Mouse (Mus musculus): ENCODE measurements around the gene Pdzd4. TPM values are rescaled to one million over a fixed set of nuclear protein-coding genes. Genes with fewer than 3 reads are reported as not detected.
A peak's percentile ranks its signal among the peaks of the same experiment; 100 is the strongest.

Gene Pdzd4
- polyA plus RNA-seq, 1 experiment from 2014 or later = 0.10 TPM

GRCm38 (mm10) chrX:73805814-73806213 is 19.0 kb downstream of the Pdzd4 start:
- no peak overlapping the region for H3K27ac ChIP-seq
- no peaks in the 10 kb centered on the region for H3K79me2 ChIP-seq (ENCODE audit: inconsistent target)
- WGBS (ENCODE audit: missing documents) = 92% methylated on average over 1 of the region's 1 CpGs
- no peaks in the 10 kb centered on the region for H3K36me3 ChIP-seq (ENCODE audit: inconsistent target)
- H3K4me3 ChIP-seq (ENCODE audit: inconsistent target) = no peak overlapping the region

DNA sequence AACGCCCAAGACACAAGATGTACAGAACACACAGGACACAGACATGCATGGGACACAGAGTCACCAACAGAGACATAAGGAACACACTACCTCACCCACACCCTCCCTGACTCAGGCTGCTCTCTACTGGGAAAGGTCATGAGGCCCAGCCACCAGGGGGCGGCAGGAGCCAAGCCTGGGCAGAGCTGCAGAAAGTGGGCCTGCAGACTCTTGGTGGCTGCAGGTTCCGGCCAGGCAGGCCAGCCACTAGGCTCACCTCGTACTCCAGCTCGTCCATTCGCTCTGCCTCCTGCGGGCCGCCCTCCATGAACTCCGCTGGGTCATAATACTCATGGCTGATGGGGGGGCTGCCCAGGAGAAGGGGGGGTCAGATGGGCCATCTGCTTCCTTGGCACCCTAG is 26.3 kb downstream of the Pdzd4 start:
- H3K36me3 ChIP-seq (ENCODE audit: inconsistent target) = no peaks in the 10 kb centered on the region

DNA sequence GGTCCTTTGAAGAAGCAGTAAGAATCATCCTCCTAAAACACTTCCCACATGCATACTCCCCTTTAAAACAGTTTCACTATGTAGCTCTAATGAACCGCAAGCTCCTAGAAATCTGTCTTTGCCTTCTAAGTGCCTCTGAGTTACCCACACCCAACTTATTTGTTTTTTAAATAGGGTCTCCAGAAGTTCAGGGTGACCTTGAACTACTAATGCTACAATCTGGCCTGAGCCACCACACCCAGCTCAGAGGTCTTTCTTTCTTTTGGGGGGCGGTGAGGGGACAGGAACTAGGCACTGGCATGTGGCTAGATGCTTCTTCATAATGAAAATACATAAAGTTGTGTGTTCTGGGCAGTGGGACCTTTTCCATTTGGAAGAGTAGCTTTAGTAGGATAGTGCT is 27.3 kb downstream of the Pdzd4 start:
- Histone ChIP-seq H3K36me3 (ENCODE audit: inconsistent target) (no peaks in the 10 kb centered on the region), H3K4me3 (ENCODE audit: inconsistent target) (no peak overlapping the region), H3K79me2 (ENCODE audit: inconsistent target) (no peaks in the 10 kb centered on the region), H3K27ac (no peak overlapping the region)
- WGBS (ENCODE audit: missing documents) = 89% methylated on average over 2 of the region's 2 CpGs

More for the DNA sequence above, 26.3 kb downstream of the Pdzd4 start:
- Histone ChIP-seq H3K79me2 (ENCODE audit: inconsistent target) (no peaks in the 10 kb centered on the region), H3K4me3 (ENCODE audit: inconsistent target) (no peak overlapping the region), H3K27ac (no peak overlapping the region)
- 38% methylated on average over 8 of the region's 9 CpGs for WGBS (ENCODE audit: missing documents)

- Histone ChIP-seq H3K36me3 (ENCODE audit: inconsistent target) (no peaks in the 10 kb centered on the region), H3K4me3 (ENCODE audit: inconsistent target) (no peak overlapping the region), H3K27ac (no peak overlapping the region), H3K79me2 (ENCODE audit: inconsistent target) (peaks cover 3% of the 10 kb centered on the region; the same call in 1 of the 2 replicates)
- WGBS (ENCODE audit: missing documents) = no CpG with 5 or more reads among the region's 1 CpGs
Measured at GRCm38 (mm10) chrX:73793505-73793904, 31.3 kb downstream of the Pdzd4 start.

GRCm38 (mm10) chrX:73793039-73793438 is 31.7 kb downstream of the Pdzd4 start:
- Histone ChIP-seq H3K27ac (no peak overlapping the region), H3K36me3 (ENCODE audit: inconsistent target) (no peaks in the 10 kb centered on the region), H3K4me3 (ENCODE audit: inconsistent target) (no peak overlapping the region), H3K79me2 (ENCODE audit: inconsistent target) (peaks cover 8% of the 10 kb centered on the region)

DNA sequence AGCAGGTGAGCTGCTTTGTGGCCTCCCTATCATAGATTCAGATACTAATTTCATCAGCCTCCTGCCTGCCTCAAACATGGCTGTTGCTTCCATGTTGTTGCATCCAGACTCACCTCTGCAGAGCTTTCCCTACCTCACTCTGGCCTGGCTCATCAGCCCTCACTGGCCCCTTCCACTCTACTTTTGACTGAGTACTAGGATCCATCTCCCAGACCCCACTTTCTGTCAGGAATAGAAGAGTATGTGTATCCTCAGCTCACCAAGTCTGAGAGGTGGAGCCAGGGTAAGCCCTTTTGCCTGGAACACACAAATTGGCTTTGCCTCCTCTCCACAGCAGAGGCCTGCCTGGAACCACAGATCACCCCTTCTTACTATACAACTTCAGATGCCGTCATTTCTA is 36.3 kb downstream of the Pdzd4 start:
- WGBS (ENCODE audit: missing documents) = 100% methylated on average over 1 of the region's 1 CpGs
- no peak overlapping the region for H3K27ac ChIP-seq
- peaks cover 46% of the 10 kb centered on the region for H3K79me2 ChIP-seq (ENCODE audit: inconsistent target)
- no peaks in the 10 kb centered on the region for H3K36me3 ChIP-seq (ENCODE audit: inconsistent target)
- no peak overlapping the region for H3K4me3 ChIP-seq (ENCODE audit: inconsistent target)

GRCm38 (mm10) chrX:73787225-73787558 is 37.6 kb downstream of the Pdzd4 start:
- peaks cover 53% of the 10 kb centered on the region for H3K79me2 ChIP-seq (ENCODE audit: inconsistent target)
- H3K36me3 ChIP-seq (ENCODE audit: inconsistent target) = no peaks in the 10 kb centered on the region
- H3K4me3 ChIP-seq (ENCODE audit: inconsistent target) = peak overlapping the region; percentile 52
- WGBS (ENCODE audit: missing documents) = 40% methylated on average over 12 of the region's 22 CpGs
- peak overlapping the region; percentile 38 for H3K27ac ChIP-seq

DNA sequence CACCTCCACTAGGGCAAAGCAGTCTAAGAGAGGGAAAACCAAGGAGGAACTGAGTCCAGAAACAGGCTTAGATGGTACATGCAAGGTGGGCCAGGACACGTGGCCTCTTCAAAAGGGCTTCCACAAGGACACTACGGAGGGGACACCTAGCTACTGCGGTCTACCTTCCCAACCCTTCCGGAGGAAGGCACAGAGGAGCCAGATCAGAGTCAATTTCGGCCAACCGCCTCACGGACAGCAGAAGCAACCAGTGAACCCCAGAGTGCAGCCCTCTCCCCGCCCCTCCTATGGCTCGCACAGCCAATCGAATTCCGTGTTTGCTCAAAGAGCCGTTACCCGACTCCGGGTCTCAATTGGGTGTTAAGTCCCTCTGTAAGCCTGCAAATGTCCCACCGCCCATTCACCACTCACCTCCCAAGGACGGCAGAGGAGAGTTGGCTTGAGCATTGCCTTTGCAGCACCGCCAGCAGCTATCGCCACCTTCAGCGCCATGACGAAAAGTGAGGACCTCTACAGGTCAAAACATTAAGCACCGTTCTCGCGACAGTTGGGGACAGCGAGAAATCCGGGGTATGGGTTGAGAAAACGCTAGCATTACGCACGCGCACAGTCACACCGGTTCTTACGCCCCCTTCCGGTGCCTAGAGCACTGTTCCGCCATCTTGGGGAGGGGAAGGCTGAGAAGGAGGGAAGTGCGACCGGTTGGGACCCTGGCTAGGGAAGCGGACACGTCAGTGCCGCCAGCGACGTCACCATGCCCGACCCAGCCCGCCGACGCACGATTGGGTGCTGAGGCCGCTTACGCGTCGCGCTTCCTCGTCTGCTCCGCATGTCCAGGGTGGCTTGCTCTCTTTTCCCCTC is 38.2 kb downstream of the Pdzd4 start, which contains the start of the genes Idh3g and Ssr4:
Gene Idh3g, minus strand, starts transcription at position 534 of the 861 bp plus-strand sequence.
Gene Ssr4, plus strand, starts transcription at position 665 of the 861 bp plus-strand sequence.
- H3K4me3 ChIP-seq (ENCODE audit: inconsistent target) = peak within 1 kb of the TSS; percentile 65
- peak within 1 kb of the TSS; percentile 80 for H3K27ac ChIP-seq
- H3K36me3 ChIP-seq (ENCODE audit: inconsistent target) = no peaks in the 10 kb centered on the region
- 28% methylated on average over 28 of the region's 52 CpGs for WGBS (ENCODE audit: missing documents)
- H3K79me2 ChIP-seq (ENCODE audit: inconsistent target) = peaks cover 53% of the 10 kb centered on the region

DNA sequence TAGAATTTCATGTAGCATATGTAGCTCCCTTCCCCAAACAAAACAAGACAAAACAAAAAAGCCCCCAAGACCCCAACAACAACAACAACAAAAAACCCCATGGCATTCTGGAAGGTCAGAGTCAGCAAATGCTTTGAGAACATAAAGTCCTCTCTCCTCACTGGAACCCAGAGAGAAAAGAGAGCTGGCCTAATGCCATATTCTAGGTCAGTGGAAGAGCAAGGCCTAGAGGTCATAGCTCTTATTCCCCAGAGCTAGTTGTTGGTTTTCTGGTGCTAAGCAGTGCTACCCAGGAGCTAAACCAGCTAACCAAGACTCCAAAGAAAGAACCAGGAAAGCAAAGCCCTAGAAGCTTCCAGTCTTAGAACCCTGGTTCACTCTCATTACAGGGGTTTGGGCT is 39.1 kb downstream of the Pdzd4 start:
- no peaks in the 10 kb centered on the region for H3K36me3 ChIP-seq (ENCODE audit: inconsistent target)
- H3K27ac ChIP-seq = peak overlapping the region; percentile 80
- H3K79me2 ChIP-seq (ENCODE audit: inconsistent target) = peaks cover 53% of the 10 kb centered on the region
- peak overlapping the region; percentile 65 for H3K4me3 ChIP-seq (ENCODE audit: inconsistent target)

- Histone ChIP-seq H3K4me3 (ENCODE audit: inconsistent target) (no peak overlapping the region), H3K79me2 (ENCODE audit: inconsistent target) (peaks cover 36% of the 10 kb centered on the region), H3K27ac (peak overlapping the region; percentile 15; the same call in 1 of the 2 replicates), H3K36me3 (ENCODE audit: inconsistent target) (peaks cover 17% of the 10 kb centered on the region; the same call in 1 of the 2 replicates)
- 69% methylated on average over 3 of the region's 3 CpGs for WGBS (ENCODE audit: missing documents)
Measured at GRCm38 (mm10) chrX:73782227-73782626, 42.5 kb downstream of the Pdzd4 start.

- Histone ChIP-seq H3K36me3 (ENCODE audit: inconsistent target) (peaks cover 12% of the 10 kb centered on the region; the same call in 1 of the 2 replicates), H3K27ac (no peak overlapping the region), H3K79me2 (ENCODE audit: inconsistent target) (no peaks in the 10 kb centered on the region), H3K4me3 (ENCODE audit: inconsistent target) (no peak overlapping the region)
- WGBS (ENCODE audit: missing documents) = 89% methylated on average over 9 of the region's 10 CpGs
Measured at GRCm38 (mm10) chrX:73774802-73775483, 49.8 kb downstream of the Pdzd4 start.

DNA sequence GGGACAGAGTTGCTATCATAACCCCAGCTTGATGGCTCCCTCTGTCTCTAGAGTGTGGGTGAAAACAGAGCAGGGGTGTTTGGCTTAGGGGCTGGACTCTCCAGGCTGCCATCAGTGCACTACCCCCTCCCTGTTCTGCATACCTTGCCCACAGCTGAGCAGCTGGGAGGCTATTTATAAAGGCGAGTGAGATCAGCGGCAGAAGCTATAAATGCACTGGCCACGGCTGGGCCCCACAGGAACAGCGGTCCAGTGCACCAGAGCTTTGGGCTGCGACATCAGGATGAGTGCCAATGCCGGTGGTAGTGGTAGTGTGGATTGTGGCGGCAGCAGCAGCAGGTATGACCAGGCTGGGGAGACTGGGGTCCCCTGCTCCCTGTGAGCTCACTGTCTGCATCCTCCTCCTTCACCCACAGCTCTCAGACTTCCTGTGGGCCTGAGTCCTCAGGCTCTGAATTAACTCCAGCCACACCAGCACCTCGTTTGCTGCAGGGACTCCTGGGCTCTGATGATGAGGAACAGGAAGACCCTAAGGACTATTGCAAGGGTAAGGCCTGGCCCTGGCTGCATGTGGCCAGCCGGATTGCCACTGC is 50.5 kb downstream of the Pdzd4 start, which contains the start of gene Srpk3:
Gene Srpk3, plus strand, starts transcription at position 238 of the 593 bp plus-strand sequence.
- Histone ChIP-seq H3K79me2 (ENCODE audit: inconsistent target) (no peaks in the 10 kb centered on the region), H3K27ac (no peak within 1 kb of the TSS), H3K4me3 (ENCODE audit: inconsistent target) (no peak within 1 kb of the TSS), H3K36me3 (ENCODE audit: inconsistent target) (peaks cover 10% of the 10 kb centered on the region; the same call in 1 of the 2 replicates)
- 53% methylated on average over 7 of the region's 9 CpGs for WGBS (ENCODE audit: missing documents)

DNA sequence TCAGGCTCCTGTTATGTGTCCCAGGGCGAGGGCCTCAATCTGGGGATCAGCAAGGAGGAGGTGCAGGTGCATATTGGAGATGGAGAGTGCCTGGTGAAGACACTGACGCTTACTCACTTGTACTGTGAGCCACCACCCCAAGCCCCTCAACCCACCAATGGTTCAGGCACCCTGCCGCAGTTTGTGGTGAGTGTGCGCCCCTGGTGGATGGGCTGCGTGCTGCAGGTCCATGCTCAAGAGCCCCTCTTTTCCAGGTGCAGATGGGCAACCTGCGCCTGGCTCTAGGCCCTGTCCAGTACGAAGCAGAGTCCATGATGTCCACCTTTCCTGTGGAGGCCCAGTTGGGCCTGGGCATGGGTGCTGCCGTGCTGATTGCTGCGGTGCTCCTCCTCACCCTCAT is 57.5 kb downstream of the Pdzd4 start:
- Histone ChIP-seq H3K27ac (no peak overlapping the region), H3K79me2 (ENCODE audit: inconsistent target) (no peaks in the 10 kb centered on the region), H3K36me3 (ENCODE audit: inconsistent target) (no peaks in the 10 kb centered on the region), H3K4me3 (ENCODE audit: inconsistent target) (no peak overlapping the region)
- WGBS (ENCODE audit: missing documents) = 74% methylated on average over 6 of the region's 9 CpGs

DNA sequence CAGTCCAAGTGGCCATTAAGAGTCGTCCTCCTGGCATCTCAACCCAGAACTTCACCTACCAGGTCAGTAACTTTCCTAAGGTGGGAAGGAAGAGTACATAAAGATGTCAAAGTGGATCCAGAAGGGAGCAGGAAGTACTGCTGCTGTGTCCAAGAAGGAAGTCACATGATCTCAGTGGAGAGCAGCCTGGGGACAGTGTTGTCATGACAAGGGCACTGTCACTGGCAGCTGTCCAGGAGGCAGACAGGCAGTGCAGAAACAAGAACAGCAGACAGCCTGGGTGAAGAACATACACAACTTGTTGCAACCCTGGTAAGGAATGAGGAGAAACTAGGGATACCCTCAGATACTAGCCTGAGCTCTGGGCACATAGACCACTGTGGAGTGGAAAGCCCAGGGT is 59.5 kb downstream of the Pdzd4 start:
- Histone ChIP-seq H3K79me2 (ENCODE audit: inconsistent target) (no peaks in the 10 kb centered on the region), H3K4me3 (ENCODE audit: inconsistent target) (no peak overlapping the region), H3K36me3 (ENCODE audit: inconsistent target) (no peaks in the 10 kb centered on the region), H3K27ac (peak overlapping the region; percentile 73)
- 50% methylated on average over 1 of the region's 1 CpGs for WGBS (ENCODE audit: missing documents)
